Mouse (Mus musculus) MEL (cell line): ENCODE data around the gene Ccdc40. TPM values are rescaled to one million over a fixed set of nuclear protein-coding genes. Genes with fewer than 3 reads are reported as not detected.
"Not testable (repeated sequence)": the region's sequence is repeated elsewhere in the genome, so short reads cannot be mapped to it uniquely, and the experiment has no call there.

Experiments used
- DNase-seq: peaks from one replicate; pipeline ENCODE4 v3.0.0; 2011; ENCODE audit warnings: low read depth, low spot score
- H3K27ac ChIP-seq: 2 replicates; pipeline ENCODE4 v1.5.1; 2012; ENCODE audit warnings: low read depth, mild to moderate bottlenecking, control low read depth, low read length, moderate library complexity; ENCODE audit not compliant: control insufficient read depth
- H3K27me3 ChIP-seq, 2 experiments: fragments of 150-350 bp in 1 of 2; sonication (generic) in 1 of 2; 2 replicates each; pipeline ENCODE4 v1.6.1; 2012; ENCODE audit warnings: low read length in 2 of 2, mild to moderate bottlenecking in 2 of 2, improper control_type of control experiment in 1 of 2, moderate library complexity in 1 of 2; ENCODE audit not compliant: insufficient read depth in 2 of 2, control insufficient read depth in 1 of 2
- H3K36me3 ChIP-seq, 2 experiments: 2 replicates each; pipeline ENCODE4 v1.6.1; 2012 to 2014; ENCODE audit warnings: low read length in 2 of 2, improper control_type of control experiment in 1 of 2, inconsistent platforms in 1 of 2, mild to moderate bottlenecking in 1 of 2; ENCODE audit not compliant: insufficient read depth in 2 of 2, control insufficient read depth in 1 of 2
- H3K4me1 ChIP-seq, 2 experiments: fragments of 150-350 bp in 1 of 2; sonication (generic) in 1 of 2; 2 replicates each; pipeline ENCODE4 v1.6.1; 2012; ENCODE audit warnings: low read length in 2 of 2, improper control_type of control experiment in 1 of 2, mild to moderate bottlenecking in 1 of 2; ENCODE audit not compliant: insufficient read depth in 2 of 2, control insufficient read depth in 1 of 2
- H3K4me3 ChIP-seq, 2 experiments: fragments of 150-350 bp in 1 of 2; sonication (generic) in 1 of 2; 2 replicates each; pipeline ENCODE4 v1.5.1; 2012; ENCODE audit warnings: low read depth in 2 of 2, low read length in 2 of 2, mild to moderate bottlenecking in 2 of 2, moderate library complexity in 2 of 2, control low read depth in 1 of 2, improper control_type of control experiment in 1 of 2; ENCODE audit not compliant: control insufficient read depth in 1 of 2, insufficient read depth in 1 of 2
- H3K79me2 ChIP-seq: 2 replicates; pipeline ENCODE4 v1.6.1; 2012; ENCODE audit warnings: mild to moderate bottlenecking, low read length, moderate library complexity; ENCODE audit not compliant: control insufficient read depth, poor library complexity, insufficient read depth
- H3K9ac ChIP-seq: 2 replicates; pipeline ENCODE4 v1.6.1; 2012; ENCODE audit warnings: low read depth, mild to moderate bottlenecking, control low read depth, low read length, moderate library complexity; ENCODE audit not compliant: control insufficient read depth, poor library complexity, severe bottlenecking
- H3K9me3 ChIP-seq: fragments of 150-350 bp; sonication (generic); replicated peaks from 2 replicates; pipeline ENCODE4 v1.6.1; 2012; ENCODE audit warnings: mild to moderate bottlenecking, low read length, improper control_type of control experiment, moderate library complexity; ENCODE audit not compliant: insufficient read depth
- CTCF ChIP-seq, 3 experiments: IDR thresholded peaks in 2 of 3; conservative IDR thresholded peaks in 1 of 3; 2 replicates each; pipeline ENCODE4 v1.5.1; 2011 to 2012; ENCODE audit warnings: low read length in 3 of 3, low read depth in 2 of 3, mild to moderate bottlenecking in 2 of 3, improper control_type of control experiment in 1 of 3, inconsistent platforms in 1 of 3, mixed read lengths in 1 of 3, moderate library complexity in 1 of 3; ENCODE audit not compliant: control insufficient read depth in 1 of 3, insufficient read depth in 1 of 3, poor library complexity in 1 of 3, severe bottlenecking in 1 of 3
- E2F4 ChIP-seq: IDR thresholded peaks from 2 replicates; pipeline ENCODE4 v1.6.1; 2011; ENCODE audit warnings: low read depth, low read length, improper control_type of control experiment, borderline replicate concordance
- ELF1 ChIP-seq: IDR thresholded peaks from 2 replicates; pipeline ENCODE4 v1.6.1; 2014; ENCODE audit warnings: low read depth, mild to moderate bottlenecking, inconsistent platforms, low read length, improper control_type of control experiment, moderate library complexity
- ETS1 ChIP-seq: IDR thresholded peaks from 2 replicates; pipeline ENCODE4 v1.6.1; 2012; ENCODE audit warnings: low read depth, mild to moderate bottlenecking, inconsistent platforms, low read length, improper control_type of control experiment, moderate library complexity
- GATA1 ChIP-seq: IDR thresholded peaks from 2 replicates; pipeline ENCODE4 v1.6.1; 2011; ENCODE audit warnings: low read depth, low read length, improper control_type of control experiment
- MAZ ChIP-seq: IDR thresholded peaks from 2 replicates; pipeline ENCODE4 v1.6.1; 2012; ENCODE audit warnings: low read depth, mild to moderate bottlenecking, inconsistent platforms, low read length, improper control_type of control experiment
- MYB ChIP-seq: IDR thresholded peaks from 2 replicates; pipeline ENCODE4 v1.6.1; 2011; ENCODE audit warnings: mild to moderate bottlenecking, low read depth, low read length, improper control_type of control experiment
- NELFE ChIP-seq: IDR thresholded peaks from 2 replicates; pipeline ENCODE4 v1.6.1; 2011; ENCODE audit warnings: low read depth, low read length, improper control_type of control experiment
- RAD21 ChIP-seq: IDR thresholded peaks from 2 replicates; pipeline ENCODE4 v1.6.1; 2011; ENCODE audit warnings: mild to moderate bottlenecking, low read depth, low read length, improper control_type of control experiment
- USF1 ChIP-seq: IDR thresholded peaks from 2 replicates; pipeline ENCODE4 v1.6.1; 2014; ENCODE audit warnings: low read depth, mild to moderate bottlenecking, inconsistent platforms, low read length, improper control_type of control experiment, moderate library complexity
- polyA plus RNA-seq, 2 experiments: library from polyadenylated mRNA; stranded (reverse) in 1 of 2; unstranded in 1 of 2; fragments of >175 nt in 1 of 2; fragments of >200 nt in 1 of 2; gene quantifications; 2 replicates each; pipeline versions ENCODE4 v1.2.1 to v1.2.4; 2012; ENCODE audit warnings: low replicate concordance in 2 of 2, low read depth in 1 of 2; ENCODE audit not compliant: insufficient read length in 2 of 2, insufficient read depth in 1 of 2, missing spikeins in 1 of 2
- total RNA-seq: library from RNA; depleted of rRNA; stranded (reverse); fragments of 300-350 nt; gene quantifications from 2 replicates; pipeline ENCODE4 v1.2.3, GENCODE M21; 2012

Ccdc40 gene
- total and polyA plus RNA-seq, 3 experiments = 0.46 to 1.9 TPM; not detected in 1

- H3K27ac ChIP-seq = no peak overlapping the region
- H3K9me3 ChIP-seq = no peaks in the 10 kb centered on the region
- no peak overlapping the region for H3K4me3 ChIP-seq
- no peaks in the 10 kb centered on the region for H3K79me2 ChIP-seq
- H3K36me3 ChIP-seq = no peaks in the 10 kb centered on the region
- H3K27me3 ChIP-seq = no peaks in the 10 kb centered on the region
- no peak for DNase-seq
- TF ChIP-seq ETS1 = no peak
- no peak for TF ChIP-seq MYB
- no peak for TF ChIP-seq GATA1
- TF ChIP-seq, all 39 proteins: peak for 0
- no peaks in the 10 kb centered on the region for H3K4me1 ChIP-seq
- no peak overlapping the region for H3K9ac ChIP-seq
Measured at GRCm38 (mm10) chr11:119250998-119251397, 22.6 kb downstream of the Ccdc40 start.

- Histone ChIP-seq H3K4me1 (no peaks in the 10 kb centered on the region; a peak in 1 of 4 replicates), H3K4me3 (no peak overlapping the region), H3K27ac (no peak overlapping the region), H3K36me3 (no peaks in the 10 kb centered on the region), H3K9me3 (no peaks in the 10 kb centered on the region), H3K79me2 (no peaks in the 10 kb centered on the region), H3K9ac (no peak overlapping the region), H3K27me3 (no peaks in the 10 kb centered on the region)
- DNase-seq = no peak
- TF ChIP-seq USF1 (no peak), CTCF (IDR thresholded peaks at IDR 0.05 in 2 of 3, conservative IDR thresholded peaks at IDR 0.05 in 1 of 3; ENCODE audit: control insufficient read depth in 1 of 3, insufficient read depth in 1 of 3, low read depth in 2 of 3, low read length in 3 of 3, poor library complexity in 1 of 3, severe bottlenecking in 1 of 3) (peak in 1 of 3 experiments; percentile 13; a peak in 2 of 6 replicates), NELFE (no peak), MAZ (no peak), ELF1 (no peak), E2F4 (no peak), RAD21 (no peak)
- TF ChIP-seq, all 39 proteins: peak for 1
Measured at GRCm38 (mm10) chr11:119252854-119253541, 24.6 kb downstream of the Ccdc40 start.

- DNase-seq, H3K79me2 ChIP-seq, H3K9me3 ChIP-seq, H3K27ac ChIP-seq, H3K36me3 ChIP-seq, H3K4me1 ChIP-seq, H3K27me3 ChIP-seq, H3K4me3 ChIP-seq, H3K9ac ChIP-seq: not testable (repeated sequence)
Measured at GRCm38 (mm10) chr11:119256557-119256956, 28.2 kb downstream of the Ccdc40 start.
